Mouse (Mus musculus) C2C12 (cell line): ENCODE results near the gene Lrrd1.

Experiments used
- CEBPB ChIP-seq: IDR thresholded peaks from one replicate; pipeline ENCODE4 v1.6.1; 2011; ENCODE audit warnings: low read depth, mild to moderate bottlenecking, control low read depth, moderate library complexity
- CTCF ChIP-seq: IDR thresholded peaks from one replicate; pipeline ENCODE4 v1.5.1; 2011; ENCODE audit not compliant: control insufficient read depth, insufficient read depth, insufficient read length
- MAX ChIP-seq: IDR thresholded peaks from one replicate; pipeline ENCODE4 v1.6.1; 2011; ENCODE audit warnings: mild to moderate bottlenecking, control low read depth
- MYOD1 ChIP-seq: IDR thresholded peaks from one replicate; pipeline ENCODE4 v1.6.1; 2011; ENCODE audit warnings: low read depth; ENCODE audit not compliant: control insufficient read depth, insufficient read length
- USF1 ChIP-seq: IDR thresholded peaks from one replicate; pipeline ENCODE4 v1.6.1; 2011; ENCODE audit warnings: low read depth, mild to moderate bottlenecking, control low read depth, moderate library complexity

DNA sequence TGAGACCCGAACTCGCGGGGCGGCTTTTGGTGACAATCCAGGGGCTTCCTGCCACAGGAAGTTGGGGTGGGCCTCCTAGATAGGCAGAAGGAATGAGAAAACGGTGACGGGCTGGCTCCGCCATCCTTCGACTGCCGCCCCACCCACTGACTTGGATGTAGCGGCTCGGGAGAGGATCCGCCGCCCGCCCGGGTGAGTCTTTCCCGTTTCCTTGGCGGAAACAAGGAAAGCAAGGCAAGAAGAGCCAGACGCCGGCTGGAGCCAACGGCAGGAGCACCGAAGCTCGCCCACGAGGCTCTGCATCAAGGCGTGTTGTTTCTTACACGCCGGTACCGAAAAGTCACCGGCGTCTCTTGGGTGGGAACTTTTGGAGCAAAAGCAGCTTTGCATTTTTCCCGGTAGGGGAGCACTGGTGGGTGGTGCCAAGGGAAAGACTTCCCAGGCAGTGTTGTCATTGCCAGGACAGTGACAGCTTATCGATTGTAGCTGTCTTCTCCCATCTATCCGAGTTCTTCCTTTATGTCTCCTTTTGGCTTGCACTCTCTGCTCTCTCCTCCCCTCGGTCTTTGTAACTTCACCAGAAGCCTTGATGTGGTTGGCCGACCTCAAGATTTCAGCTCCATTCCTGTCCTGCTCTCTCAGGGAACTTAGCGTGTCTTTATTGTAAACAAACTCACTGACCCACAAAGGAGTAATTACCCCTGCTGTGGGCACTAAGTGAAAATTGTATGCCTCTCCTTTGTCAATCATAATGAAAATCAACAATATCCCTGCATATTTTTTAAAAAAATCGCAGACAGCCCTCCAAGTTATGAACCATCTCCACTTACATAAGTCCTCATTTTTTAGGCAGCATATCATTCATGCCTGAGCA is 41.4 kb upstream of the Lrrd1 start:
- TF ChIP-seq CTCF (no peak), USF1 (no peak), CEBPB (no peak), MAX (no peak), MYOD1 (no peak)
